ENCODE assay signal across 30 mouse cellular contexts in the genomic region with DNA sequence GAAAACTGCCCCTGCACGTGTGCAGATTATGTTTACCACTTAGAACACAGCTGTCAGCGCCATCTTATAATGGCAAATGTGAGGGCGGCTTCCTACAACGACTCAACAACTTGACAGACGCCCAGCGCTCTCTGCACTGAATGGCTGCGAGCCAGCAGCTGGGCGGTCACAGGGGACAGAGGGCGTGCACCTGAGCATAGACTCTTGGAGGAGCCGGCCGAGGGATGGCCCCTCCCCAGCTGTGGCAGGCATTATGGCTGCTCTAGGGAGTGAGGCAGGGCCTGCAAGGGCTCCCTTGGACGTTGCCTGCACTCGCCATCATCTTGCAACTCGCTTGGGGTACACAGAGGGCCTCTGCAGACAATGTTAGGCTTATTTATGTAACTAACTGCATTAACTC. TPM values are rescaled to one million over a fixed set of nuclear protein-coding genes. Genes with fewer than 3 reads are reported as not detected.
"Had no signal": no experiment of that assay in that cellular context is flagged by ENCODE, and none has a peak within 500 bp of the region (broad histone marks: within the 10 kb centered on the region; RNA-seq: fewer than 3 reads in every experiment).

No protein-coding gene starts in this region.

- H3K4me1 ChIP-seq: limb, embryonic 10.5 days; limb, embryonic 13.5 days; liver, embryonic 12.5 days; liver, embryonic 15.5 days; lung, embryonic 15.5 days; megakaryocyte, embryonic 14.5 days; midbrain, embryonic 12.5 days; midbrain, embryonic 15.5 days; neural tube, embryonic 12.5 days; neural tube, embryonic 15.5 days; stomach, embryonic 15.5 days had no signal

- H3K9ac ChIP-seq: limb, embryonic 13.5 days; liver, embryonic 12.5 days; liver, embryonic 15.5 days; lung, embryonic 15.5 days; midbrain, embryonic 12.5 days; midbrain, embryonic 15.5 days; neural tube, embryonic 12.5 days; neural tube, embryonic 15.5 days; stomach, embryonic 15.5 days had no signal

- DNase-seq: kidney, adult 9 months; kidney, postnatal 14 days; kidney, postnatal 4 days; layer of hippocampus, adult 9-11 months; liver; lung, adult 18-20 months; lung, postnatal 10 days; lung, postnatal 36 days; retina, postnatal 1 day; right cerebral cortex, postnatal 25 days; spleen, adult 18-20 months; thymus, adult 2 months; thymus, postnatal 14 days; thymus, postnatal 4 days had no signal

- H3K4me3 ChIP-seq: layer of hippocampus, adult 2 months; limb, embryonic 10.5 days; limb, embryonic 13.5 days; liver, embryonic 12.5 days; liver, embryonic 15.5 days; lung, embryonic 15.5 days; megakaryocyte, embryonic 14.5 days; midbrain, embryonic 12.5 days; midbrain, embryonic 15.5 days; neural tube, embryonic 12.5 days; neural tube, embryonic 15.5 days; stomach, embryonic 15.5 days had no signal

- H3K27ac ChIP-seq: layer of hippocampus, adult 2 months; limb, embryonic 10.5 days; limb, embryonic 13.5 days; liver, embryonic 12.5 days; liver, embryonic 15.5 days; lung, embryonic 15.5 days; midbrain, embryonic 12.5 days; midbrain, embryonic 15.5 days; neural tube, embryonic 12.5 days; neural tube, embryonic 15.5 days; stomach, embryonic 15.5 days had no signal

- H3K4me2 ChIP-seq: limb, embryonic 13.5 days; liver, embryonic 12.5 days; liver, embryonic 15.5 days; lung, embryonic 15.5 days; midbrain, embryonic 12.5 days; midbrain, embryonic 15.5 days; neural tube, embryonic 12.5 days; neural tube, embryonic 15.5 days; stomach, embryonic 15.5 days had no signal

- ATAC-seq: liver, embryonic 12.5 days; midbrain, embryonic 15.5 days had no signal

- H3K9me3 ChIP-seq: liver, embryonic 12.5 days; liver, embryonic 15.5 days; midbrain, embryonic 15.5 days; stomach, embryonic 15.5 days had no signal

- H3K36me3 ChIP-seq: limb, embryonic 10.5 days; limb, embryonic 13.5 days; liver, embryonic 12.5 days; liver, embryonic 15.5 days; lung, embryonic 15.5 days; midbrain, embryonic 12.5 days; midbrain, embryonic 15.5 days; neural tube, embryonic 12.5 days; neural tube, embryonic 15.5 days; stomach, embryonic 15.5 days had no signal

- H3K27me3 ChIP-seq: limb, embryonic 13.5 days; liver, embryonic 12.5 days; liver, embryonic 15.5 days; lung, embryonic 15.5 days; megakaryocyte, embryonic 14.5 days; midbrain, embryonic 12.5 days; midbrain, embryonic 15.5 days; neural tube, embryonic 12.5 days; neural tube, embryonic 15.5 days; stomach, embryonic 15.5 days had no signal

RNA-seq across cellular contexts. Expression of gene Vmn2r94, which starts 40.6 kb away (rescaled TPM):
- total RNA-seq: layer of hippocampus, adult 2 months; layer of hippocampus, postnatal 25 days; left cerebral cortex, adult 18-20 months; left cerebral cortex, postnatal 25 days had no signal
- polyA plus RNA-seq: kidney, embryonic 16.5 days; limb, embryonic 10.5 days; limb, embryonic 13.5 days; liver, embryonic 12.5 days; liver, embryonic 15.5 days; lung, embryonic 15.5 days; midbrain, embryonic 12.5 days; midbrain, embryonic 15.5 days; neural tube, embryonic 12.5 days; neural tube, embryonic 15.5 days; stomach, embryonic 15.5 days; thymus, adult 2 months had no signal
